Mouse (Mus musculus) limb, embryonic 13.5 days (tissue): ENCODE results near the gene Plxna4. TPM values are rescaled to one million over a fixed set of nuclear protein-coding genes. Genes with fewer than 3 reads are reported as not detected.
"Not testable (repeated sequence)": the region's sequence is repeated elsewhere in the genome, so short reads cannot be mapped to it uniquely, and the experiment has no call there.

Experiments
- ATAC-seq: fragments of 200-750 bp; cut with Nextera tagmentation; 2 replicates; pipeline ENCODE4 v1.8.0; 2017; ENCODE audit warnings: low read depth, moderate number of reproducible peaks, moderate TSS enrichment; ENCODE audit not compliant: low FRiP score
- H3K27ac ChIP-seq: fragments of 300-500 bp; sonication (generic); 2 replicates; pipeline ENCODE4 v1.5.1; 2015; ENCODE audit warnings: inconsistent platforms, mild to moderate bottlenecking, moderate library complexity
- H3K27me3 ChIP-seq: fragments of 300-500 bp; sonication (generic); 2 replicates; pipeline ENCODE4 v1.6.1; 2015; ENCODE audit warnings: mild to moderate bottlenecking, inconsistent platforms
- H3K36me3 ChIP-seq: fragments of 300-500 bp; sonication (generic); 2 replicates; pipeline ENCODE4 v1.6.1; 2015; ENCODE audit warnings: inconsistent platforms, mild to moderate bottlenecking, moderate library complexity
- H3K4me1 ChIP-seq: fragments of 300-500 bp; sonication (generic); 2 replicates; pipeline ENCODE4 v1.6.1; 2015; ENCODE audit warnings: inconsistent platforms
- H3K4me2 ChIP-seq: fragments of 300-500 bp; sonication (generic); replicated peaks from 2 replicates; pipeline ENCODE4 v1.6.1; 2015; ENCODE audit warnings: inconsistent platforms, mild to moderate bottlenecking, moderate library complexity
- H3K4me3 ChIP-seq: fragments of 300-500 bp; sonication (generic); 2 replicates; pipeline ENCODE4 v1.5.1; 2015; ENCODE audit warnings: moderate library complexity, mild to moderate bottlenecking, inconsistent platforms
- H3K9ac ChIP-seq: fragments of 300-500 bp; sonication (generic); 2 replicates; pipeline ENCODE4 v1.6.1; 2015; ENCODE audit warnings: mild to moderate bottlenecking, inconsistent platforms
- H3K9me3 ChIP-seq: fragments of 300-500 bp; sonication (generic); 2 replicates; pipeline ENCODE4 v1.6.1; 2016; ENCODE audit warnings: inconsistent platforms
- WGBS: fragments of 180-500 bp; shearing (Covaris S2); methylation state at CpG from one replicate; pipeline ENCODE4 v1.1.7; 2015; 5-methylcytosine and 5-hydroxymethylcytosine counted together
- polyA plus RNA-seq: library from polyadenylated mRNA; unstranded; fragments of >200 nt; fragmentation: Nextera tagmentation; extraction: Ambion mirVana; gene quantifications from 2 replicates; pipeline ENCODE4 v1.2.1, GENCODE M21; 2015

Plxna4 gene
- polyA plus RNA-seq, 1 experiment from 2014 or later: 3.9 TPM

- Histone ChIP-seq H3K4me1 (no peaks in the 10 kb centered on the region), H3K4me2 (no peak overlapping the region), H3K9ac (no peak overlapping the region), H3K9me3 (no peaks in the 10 kb centered on the region), H3K4me3 (no peak overlapping the region), H3K27ac (no peak overlapping the region), H3K36me3 (no peaks in the 10 kb centered on the region), H3K27me3 (no peaks in the 10 kb centered on the region)
- no peak for ATAC-seq
- 77% methylated on average over 3 of the region's 3 CpGs for WGBS
Observed at GRCm38 (mm10) chr6:32533962-32534740, 53.8 kb downstream of the Plxna4 start.

DNA sequence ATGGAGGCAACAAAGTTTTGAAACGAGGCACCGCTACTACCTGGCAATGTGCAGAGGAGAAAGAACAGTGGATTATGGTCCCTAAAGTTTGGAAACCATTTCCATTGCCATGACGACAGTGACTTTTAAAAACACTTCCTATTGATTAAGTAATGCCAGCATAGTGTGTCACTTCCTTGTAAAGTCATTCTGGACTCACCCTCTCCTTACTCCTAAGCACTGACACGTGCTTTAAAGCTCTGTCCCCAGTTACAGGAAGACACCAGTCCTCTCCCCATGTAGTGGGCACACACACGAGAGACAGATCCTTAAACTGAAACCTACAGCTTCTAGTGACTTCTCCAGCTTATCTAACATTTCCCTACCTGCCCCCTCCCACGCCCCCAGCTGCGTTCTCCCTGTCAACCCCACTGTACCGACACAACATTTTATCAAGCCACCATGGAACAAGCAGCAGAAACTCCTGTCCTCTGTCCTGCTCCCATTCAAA lies 59.9 kb downstream of the Plxna4 start:
- no peaks in the 10 kb centered on the region for H3K27me3 ChIP-seq
- H3K9me3 ChIP-seq: no peaks in the 10 kb centered on the region
- H3K4me1 ChIP-seq: no peaks in the 10 kb centered on the region
- WGBS: 70% methylated on average over 8 of the region's 8 CpGs
- ATAC-seq: no peak
- H3K36me3 ChIP-seq: no peaks in the 10 kb centered on the region
- no peak overlapping the region for H3K9ac ChIP-seq
- no peak overlapping the region for H3K4me3 ChIP-seq
- no peak overlapping the region for H3K4me2 ChIP-seq
- H3K27ac ChIP-seq: no peak overlapping the region

DNA sequence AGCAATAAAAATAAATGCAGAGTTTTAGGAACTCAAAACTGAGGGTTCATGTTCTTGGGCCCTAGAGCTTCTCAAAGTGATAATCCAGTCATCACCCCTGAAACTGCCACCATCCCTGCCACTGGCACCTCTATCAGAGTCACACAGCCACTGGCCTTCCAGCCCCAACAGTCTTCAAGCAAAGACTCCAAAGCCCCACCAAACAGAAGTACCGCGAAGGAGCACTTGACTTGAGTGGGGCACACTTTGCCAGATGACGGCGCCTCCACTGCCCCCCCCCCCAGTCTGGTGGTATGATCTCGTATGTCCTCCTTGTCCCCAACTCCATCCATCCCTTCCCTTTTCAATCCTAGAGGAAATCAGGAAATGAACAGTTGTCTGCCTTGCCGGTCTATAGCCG lies 60.5 kb downstream of the Plxna4 start:
- WGBS: 78% methylated on average over 7 of the region's 7 CpGs
- H3K4me3 ChIP-seq: no peak overlapping the region
- H3K4me1 ChIP-seq: no peaks in the 10 kb centered on the region
- H3K36me3 ChIP-seq: no peaks in the 10 kb centered on the region
- no peaks in the 10 kb centered on the region for H3K9me3 ChIP-seq
- no peaks in the 10 kb centered on the region for H3K27me3 ChIP-seq
- no peak for ATAC-seq
- no peak overlapping the region for H3K4me2 ChIP-seq
- H3K9ac ChIP-seq: no peak overlapping the region
- H3K27ac ChIP-seq: no peak overlapping the region

DNA sequence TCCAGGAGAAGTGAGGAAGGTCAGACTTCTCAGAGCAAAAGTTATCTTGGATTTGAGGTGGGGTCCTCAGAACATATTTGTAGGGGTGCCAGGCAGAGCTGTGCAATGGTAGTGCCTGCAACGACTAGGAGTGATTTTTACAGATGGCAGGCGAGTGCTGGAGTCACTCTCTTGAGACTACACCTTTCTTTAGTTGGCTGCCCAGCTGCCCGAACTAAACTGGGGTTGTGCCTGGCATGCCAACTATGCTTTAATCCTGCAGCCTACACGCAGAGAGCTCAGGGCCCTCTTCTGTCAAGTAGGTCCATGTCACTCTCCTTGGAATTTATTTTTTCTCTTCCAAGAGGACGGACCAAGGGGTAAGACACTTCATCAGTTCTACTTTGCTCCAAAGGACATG lies 61.2 kb downstream of the Plxna4 start:
- no peak overlapping the region for H3K27ac ChIP-seq
- H3K4me2 ChIP-seq: no peak overlapping the region
- no peaks in the 10 kb centered on the region for H3K27me3 ChIP-seq
- no peaks in the 10 kb centered on the region for H3K9me3 ChIP-seq
- H3K9ac ChIP-seq: no peak overlapping the region
- no peaks in the 10 kb centered on the region for H3K36me3 ChIP-seq
- ATAC-seq: no peak
- H3K4me3 ChIP-seq: no peak overlapping the region
- 66% methylated on average over 5 of the region's 5 CpGs for WGBS
- no peaks in the 10 kb centered on the region for H3K4me1 ChIP-seq

DNA sequence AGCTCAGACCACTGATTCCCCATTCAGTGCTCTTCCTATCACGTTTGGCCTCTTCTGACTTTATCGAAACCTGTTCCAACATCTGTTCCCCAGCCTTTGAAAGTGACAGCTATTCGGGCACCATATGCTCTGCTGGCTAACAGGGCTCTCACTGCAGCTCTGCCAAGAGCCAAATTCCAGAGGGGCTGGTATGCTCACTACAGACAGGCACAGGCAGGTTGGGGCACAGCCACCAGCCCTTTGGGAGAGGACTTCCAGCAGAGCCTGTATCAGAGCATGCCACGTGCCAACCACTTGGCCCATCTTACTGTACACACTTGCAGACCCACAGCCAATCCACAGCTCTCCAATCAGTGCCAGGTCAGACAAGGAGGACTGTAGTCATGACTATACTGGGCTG lies 67.9 kb downstream of the Plxna4 start:
- H3K27ac ChIP-seq: no peak overlapping the region
- no peak for ATAC-seq
- no peaks in the 10 kb centered on the region for H3K4me1 ChIP-seq
- no peak overlapping the region for H3K9ac ChIP-seq
- peaks cover 14% of the 10 kb centered on the region for H3K36me3 ChIP-seq
- H3K27me3 ChIP-seq: no peaks in the 10 kb centered on the region
- H3K4me2 ChIP-seq: no peak overlapping the region
- H3K4me3 ChIP-seq: no peak overlapping the region
- WGBS: 64% methylated on average over 4 of the region's 4 CpGs
- no peaks in the 10 kb centered on the region for H3K9me3 ChIP-seq

- no peak overlapping the region for H3K4me2 ChIP-seq
- no peaks in the 10 kb centered on the region for H3K9me3 ChIP-seq
- H3K9ac ChIP-seq: no peak overlapping the region
- H3K4me3 ChIP-seq: no peak overlapping the region
- peaks cover 6% of the 10 kb centered on the region; the same call in 1 of the 2 replicates for H3K4me1 ChIP-seq
- H3K36me3 ChIP-seq: peaks cover 14% of the 10 kb centered on the region
- WGBS: 89% methylated on average over 3 of the region's 3 CpGs
- no peaks in the 10 kb centered on the region for H3K27me3 ChIP-seq
- no peak overlapping the region for H3K27ac ChIP-seq
- no peak for ATAC-seq
Observed at GRCm38 (mm10) chr6:32518617-32519016, 69.4 kb downstream of the Plxna4 start.

- Histone ChIP-seq H3K4me1 (peaks cover 6% of the 10 kb centered on the region; the same call in 1 of the 2 replicates), H3K9ac (no peak overlapping the region), H3K4me3 (no peak overlapping the region), H3K36me3 (peaks cover 14% of the 10 kb centered on the region), H3K4me2 (no peak overlapping the region), H3K27ac (no peak overlapping the region), H3K9me3 (no peaks in the 10 kb centered on the region), H3K27me3 (no peaks in the 10 kb centered on the region)
- 41% methylated on average over 6 of the region's 6 CpGs for WGBS
- no peak for ATAC-seq
Observed at GRCm38 (mm10) chr6:32514096-32514495, 73.9 kb downstream of the Plxna4 start.

GRCm38 (mm10) chr6:32512010-32512409 lies 76.0 kb downstream of the Plxna4 start:
- H3K36me3 ChIP-seq: peaks cover 7% of the 10 kb centered on the region; the same call in 1 of the 2 replicates
- no peak overlapping the region for H3K27ac ChIP-seq
- H3K27me3 ChIP-seq: no peaks in the 10 kb centered on the region
- H3K9me3 ChIP-seq: no peaks in the 10 kb centered on the region
- WGBS: 79% methylated on average over 1 of the region's 1 CpGs
- no peak overlapping the region for H3K4me2 ChIP-seq
- H3K4me1 ChIP-seq: peaks cover 16% of the 10 kb centered on the region; the same call in 1 of the 2 replicates
- no peak overlapping the region for H3K4me3 ChIP-seq
- no peak for ATAC-seq
- no peak overlapping the region for H3K9ac ChIP-seq

DNA sequence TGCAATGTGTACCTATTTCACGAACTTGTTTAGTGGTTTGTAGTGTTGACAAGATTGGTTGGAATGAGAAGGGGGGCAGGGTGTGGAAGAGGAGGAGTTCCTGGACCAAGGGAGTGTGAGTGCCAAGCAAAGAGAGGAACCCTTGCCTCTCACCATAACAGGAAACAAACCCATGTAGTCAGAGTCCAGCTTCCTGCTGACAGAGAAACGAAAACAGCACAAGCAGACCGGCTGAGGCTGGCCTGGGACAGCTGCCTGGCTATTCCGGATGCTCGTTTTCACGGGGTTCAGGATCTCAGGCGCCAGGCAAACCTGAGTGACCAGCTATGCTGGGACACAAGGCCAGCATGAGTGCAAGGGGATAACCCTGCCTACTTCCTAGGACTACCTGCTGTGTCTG lies 77.1 kb downstream of the Plxna4 start:
- ATAC-seq: no peak
- 78% methylated on average over 7 of the region's 7 CpGs for WGBS
- no peak overlapping the region for H3K27ac ChIP-seq

DNA sequence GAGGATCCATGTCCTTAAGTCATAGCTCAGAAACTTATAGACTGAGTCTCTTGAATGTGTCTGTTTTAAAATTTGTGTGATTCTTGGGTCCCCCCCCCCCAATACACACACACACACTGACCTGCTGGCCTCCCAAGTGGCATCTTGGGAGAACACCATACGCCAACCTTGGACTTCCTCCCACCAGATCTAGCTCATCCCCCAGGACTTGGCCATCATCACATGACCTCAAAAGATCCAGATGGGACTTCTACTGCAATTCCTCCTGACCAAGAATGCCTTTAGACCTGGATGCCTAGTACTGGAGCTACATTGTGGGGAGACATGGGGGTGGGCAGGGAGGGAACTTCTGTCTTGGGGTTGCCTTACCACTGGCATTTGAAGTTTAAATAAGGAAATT lies 77.5 kb downstream of the Plxna4 start:
- no peak for ATAC-seq
- Histone ChIP-seq H3K9ac (no peak overlapping the region), H3K36me3 (no peaks in the 10 kb centered on the region), H3K4me3 (no peak overlapping the region), H3K9me3 (no peaks in the 10 kb centered on the region), H3K4me1 (peaks cover 16% of the 10 kb centered on the region; the same call in 1 of the 2 replicates), H3K27me3 (no peaks in the 10 kb centered on the region), H3K4me2 (no peak overlapping the region), H3K27ac (no peak overlapping the region)
- WGBS: 84% methylated on average over 1 of the region's 1 CpGs

More for the DNA sequence above, 77.1 kb downstream of the Plxna4 start:
- H3K9ac ChIP-seq: no peak overlapping the region
- no peak overlapping the region for H3K4me2 ChIP-seq
- H3K36me3 ChIP-seq: no peaks in the 10 kb centered on the region
- no peaks in the 10 kb centered on the region for H3K27me3 ChIP-seq
- H3K9me3 ChIP-seq: no peaks in the 10 kb centered on the region
- peaks cover 16% of the 10 kb centered on the region; the same call in 1 of the 2 replicates for H3K4me1 ChIP-seq
- no peak overlapping the region for H3K4me3 ChIP-seq

DNA sequence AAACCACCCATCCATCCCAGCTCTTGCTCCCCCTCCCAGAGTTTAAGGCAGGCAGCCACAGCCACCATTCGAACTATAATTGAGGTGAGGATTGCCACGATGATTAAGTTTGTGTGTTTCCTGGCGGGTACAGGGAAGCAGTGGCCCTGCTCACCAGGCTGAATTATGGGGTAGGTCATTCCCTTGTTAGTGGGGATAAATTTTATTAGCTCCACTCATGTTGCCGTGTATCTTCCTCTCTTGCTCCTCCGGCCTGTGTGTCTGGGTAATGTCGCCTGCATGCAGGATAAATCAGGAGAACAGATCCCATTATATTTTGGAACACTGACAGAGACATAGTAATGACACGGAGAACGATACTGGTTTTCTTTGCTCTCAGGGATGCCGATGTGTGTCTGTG lies 78.9 kb downstream of the Plxna4 start:
- H3K4me1 ChIP-seq: peaks cover 12% of the 10 kb centered on the region; the same call in 1 of the 2 replicates
- no peaks in the 10 kb centered on the region for H3K27me3 ChIP-seq
- H3K4me3 ChIP-seq: no peak overlapping the region
- no peaks in the 10 kb centered on the region for H3K9me3 ChIP-seq
- 52% methylated on average over 9 of the region's 9 CpGs for WGBS
- H3K9ac ChIP-seq: no peak overlapping the region
- no peaks in the 10 kb centered on the region for H3K36me3 ChIP-seq
- no peak overlapping the region for H3K4me2 ChIP-seq
- H3K27ac ChIP-seq: no peak overlapping the region
- ATAC-seq: no peak

DNA sequence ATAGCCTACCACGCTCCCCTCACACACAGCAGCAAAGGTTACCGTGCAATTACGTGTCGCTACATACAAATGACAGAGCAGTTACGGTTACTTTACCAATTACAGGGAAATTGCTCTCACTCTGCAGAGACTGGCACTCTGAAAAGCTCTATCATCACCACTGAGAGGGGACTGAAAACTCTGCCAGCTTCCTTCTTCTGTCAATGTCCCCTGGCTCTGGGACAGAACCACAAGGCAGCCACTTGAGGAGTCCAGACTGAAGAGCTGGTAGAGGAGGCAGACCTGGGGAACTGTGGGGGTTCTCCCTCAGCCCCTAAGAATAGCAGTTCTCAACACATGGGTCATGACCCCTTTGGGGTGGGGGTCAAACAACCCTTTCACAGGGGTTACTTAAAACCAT lies 83.0 kb downstream of the Plxna4 start:
- H3K36me3 ChIP-seq: no peaks in the 10 kb centered on the region
- 65% methylated on average over 5 of the region's 5 CpGs for WGBS
- H3K4me2 ChIP-seq: no peak overlapping the region
- 0 out of 2 replicates have a peak, but pooled peaks cover 10% of the 10 kb centered on the region for H3K4me1 ChIP-seq
- no peak overlapping the region for H3K4me3 ChIP-seq
- no peak for ATAC-seq
- H3K27me3 ChIP-seq: no peaks in the 10 kb centered on the region
- no peak overlapping the region for H3K9ac ChIP-seq
- no peaks in the 10 kb centered on the region for H3K9me3 ChIP-seq
- H3K27ac ChIP-seq: no peak overlapping the region

- WGBS: 92% methylated on average over 1 of the region's 1 CpGs
- H3K27me3 ChIP-seq, H3K4me2 ChIP-seq, H3K9ac ChIP-seq, H3K9me3 ChIP-seq, H3K4me3 ChIP-seq, ATAC-seq, H3K36me3 ChIP-seq, H3K27ac ChIP-seq: not testable (repeated sequence)
- peaks cover 32% of the 10 kb centered on the region for H3K4me1 ChIP-seq
Observed at GRCm38 (mm10) chr6:32501186-32501585, 86.8 kb downstream of the Plxna4 start.
